Mouse (Mus musculus): ENCODE results near the gene Acox2.

The Acox2 gene

GRCm38 (mm10) chr14:8250141-8250871, 8.8 kb downstream of the Acox2 start:
- intact Hi-C loops (cut with DNase I): no loop called here

DNA sequence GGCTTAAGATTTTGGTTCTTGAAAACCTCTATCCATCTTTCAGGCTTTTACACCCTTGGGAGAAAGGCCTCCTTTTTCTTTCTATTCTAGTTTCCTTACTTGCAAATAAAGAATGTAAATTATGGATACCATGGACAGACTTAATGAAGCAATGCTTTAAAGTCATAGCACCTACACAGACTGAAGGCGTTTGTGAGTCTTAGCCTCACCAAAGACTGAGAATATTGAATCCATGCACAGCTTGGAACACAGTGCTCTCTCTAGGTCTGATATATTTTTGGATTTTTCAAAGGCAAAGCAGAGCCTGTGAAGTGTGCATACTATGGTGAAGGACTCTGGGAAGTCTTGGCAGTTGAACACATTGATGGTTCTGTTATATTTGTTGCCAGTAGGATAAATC, 9.9 kb downstream of the Acox2 start:
- intact Hi-C loops (cut with DNase I): no loop called here

- intact Hi-C loops (cut with DNase I): no loop called here
Observed at GRCm38 (mm10) chr14:8246878-8247277, 12.3 kb downstream of the Acox2 start.

- intact Hi-C loops (cut with DNase I): no loop called here
Observed at GRCm38 (mm10) chr14:8244211-8244611, 14.9 kb downstream of the Acox2 start.

DNA sequence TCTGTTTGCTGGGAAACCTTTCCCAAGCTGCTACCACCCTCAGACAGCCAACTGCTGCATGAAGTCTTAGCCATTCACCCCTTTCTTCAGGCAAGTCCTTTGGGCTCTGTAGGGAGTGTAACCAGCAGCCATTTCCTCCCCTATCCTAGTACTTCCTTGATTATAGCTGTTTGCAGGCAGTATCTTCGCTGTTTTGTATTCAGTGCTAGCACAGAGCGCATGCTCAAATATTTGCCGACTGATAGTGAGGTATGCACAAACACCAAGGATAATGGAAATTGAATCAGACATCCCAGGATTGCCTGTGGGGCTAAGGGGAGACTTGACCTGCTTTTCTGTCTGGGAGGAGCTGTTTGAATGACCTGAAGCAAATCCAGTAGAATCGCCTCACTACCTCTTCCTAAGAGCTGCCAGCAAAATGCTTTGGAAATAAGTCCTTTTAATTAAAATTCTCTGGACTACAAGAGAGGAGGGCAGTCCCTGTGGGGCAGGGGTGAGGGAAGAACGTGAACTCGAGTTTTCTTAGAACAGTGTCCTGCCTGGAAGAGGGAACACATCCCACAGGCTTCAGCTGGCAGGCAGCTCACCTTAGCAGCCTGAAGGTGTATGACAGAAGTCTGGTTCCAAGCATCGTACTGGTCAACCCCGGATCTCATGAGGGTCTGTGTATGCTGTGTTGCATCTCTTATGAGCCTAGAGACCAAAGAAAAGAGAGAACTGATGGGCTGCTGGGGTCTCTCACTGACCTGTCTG, 15.8 kb downstream of the Acox2 start:
- intact Hi-C loops (cut with DNase I): no loop called here

- intact Hi-C loops (cut with DNase I): no loop called here
Observed at GRCm38 (mm10) chr14:8242388-8242920, 16.7 kb downstream of the Acox2 start.

- intact Hi-C loops (cut with DNase I): no loop called here
Observed at GRCm38 (mm10) chr14:8241816-8242215, 17.3 kb downstream of the Acox2 start.

GRCm38 (mm10) chr14:8233252-8233651, 25.9 kb downstream of the Acox2 start:
- intact Hi-C loops (cut with DNase I): no loop called here

- intact Hi-C loops (cut with DNase I): no loop called here
Observed at GRCm38 (mm10) chr14:8232155-8232910, 26.8 kb downstream of the Acox2 start.

GRCm38 (mm10) chr14:8229367-8230019, 29.7 kb downstream of the Acox2 start:
- intact Hi-C loops (cut with DNase I): no loop called here

DNA sequence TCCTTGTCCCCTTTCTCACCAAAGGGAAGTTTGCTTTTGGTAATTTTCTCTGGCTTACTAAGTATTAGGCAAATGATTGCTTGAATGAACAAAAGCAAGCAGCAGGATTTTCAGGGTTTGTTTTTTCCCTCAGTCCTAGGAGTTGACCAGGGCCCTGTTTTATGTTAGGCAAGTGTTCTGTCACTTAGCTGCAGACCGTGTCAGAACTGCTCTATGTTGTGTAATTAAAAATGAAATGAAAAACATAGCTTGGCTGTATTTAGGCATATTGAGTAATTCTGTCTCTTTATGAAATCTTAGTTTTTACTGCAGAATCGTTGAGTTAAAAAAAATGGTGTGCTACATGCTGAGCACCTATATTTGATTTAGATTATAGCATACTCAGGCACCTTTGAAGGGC, 34.3 kb downstream of the Acox2 start:
- intact Hi-C loops (cut with DNase I): no loop called here

DNA sequence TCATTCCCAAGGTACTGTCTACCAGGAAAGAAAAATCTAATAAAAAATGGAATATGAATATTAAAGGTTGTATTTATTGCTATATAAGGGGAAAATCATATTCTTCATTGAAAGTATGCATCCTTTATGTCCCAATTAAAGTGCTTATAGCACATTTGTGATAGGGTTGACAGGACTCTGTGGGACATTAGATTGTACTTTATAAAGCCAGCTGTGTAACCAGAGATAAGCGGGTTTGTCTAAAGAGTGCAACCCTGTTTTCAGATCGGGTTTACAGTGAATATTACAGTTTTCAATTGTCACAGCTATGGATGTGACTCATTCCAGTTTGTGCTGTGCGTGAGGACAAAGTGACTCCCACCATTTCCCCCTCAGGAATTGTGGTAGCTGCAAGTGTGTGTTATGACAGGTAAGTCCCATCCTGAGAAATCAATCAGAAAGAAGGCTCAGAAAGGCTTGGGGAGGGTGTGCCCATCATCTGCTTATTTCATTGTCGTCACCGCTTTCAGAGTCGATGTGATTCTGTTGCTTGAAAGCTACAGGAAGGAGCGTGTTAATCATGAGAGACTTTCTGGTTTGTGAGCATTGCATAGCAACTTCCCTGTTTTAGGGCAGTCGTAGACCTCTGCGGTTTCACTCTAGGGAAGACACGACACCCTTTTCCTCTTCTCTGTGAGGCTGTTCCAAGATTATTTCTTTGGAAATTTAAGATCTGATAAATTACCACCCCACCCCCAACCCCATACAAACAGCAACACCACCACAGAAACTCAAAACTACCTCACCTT, 35.5 kb downstream of the Acox2 start:
- intact Hi-C loops (cut with DNase I): no loop called here

GRCm38 (mm10) chr14:8222561-8222960, 36.6 kb downstream of the Acox2 start:
- intact Hi-C loops (cut with DNase I): no loop called here

- intact Hi-C loops (cut with DNase I): no loop called here
Observed at GRCm38 (mm10) chr14:8220912-8221311, 38.2 kb downstream of the Acox2 start.

GRCm38 (mm10) chr14:8220306-8220705, 38.8 kb downstream of the Acox2 start:
- intact Hi-C loops (cut with DNase I): no loop called here

- intact Hi-C loops (cut with DNase I): no loop called here
Observed at GRCm38 (mm10) chr14:8219876-8220275, 39.3 kb downstream of the Acox2 start.

GRCm38 (mm10) chr14:8218730-8219380, 40.3 kb downstream of the Acox2 start:
- intact Hi-C loops (cut with DNase I): no loop called here

- intact Hi-C loops (cut with DNase I): no loop called here
Observed at GRCm38 (mm10) chr14:8218238-8218637, 40.9 kb downstream of the Acox2 start.

- intact Hi-C loops (cut with DNase I): no loop called here
Observed at GRCm38 (mm10) chr14:8216100-8216499, 43.1 kb downstream of the Acox2 start.

GRCm38 (mm10) chr14:8215208-8215778, 43.9 kb downstream of the Acox2 start:
- intact Hi-C loops (cut with DNase I): no loop called here

All from adrenal gland (tissue).